In genomic region chr6:118984181-118984901, GRCm38 (mm10) we compare ENCODE assay signal across 7 mouse cellular contexts.
DNase-seq lines count a peak whose midpoint lies in the region; ATAC-seq and TF ChIP-seq lines count a peak whose summit lies in the region.

No protein-coding gene starts in this region.

- H3K9me3 ChIP-seq in hindbrain, postnatal 0 days (ENCODE audit: low read length), result no peaks in the 10 kb centered on the region

- H3K27ac ChIP-seq in hindbrain, postnatal 0 days, result no peak overlapping the region

- TF ChIP-seq CTCF in hindbrain, postnatal 0 days (IDR thresholded peaks at IDR 0.05; ENCODE audit: low read depth), result no peak

- no peak overlapping the region for H3K4me3 ChIP-seq in hindbrain, postnatal 0 days (ENCODE audit: low read length)

- H3K36me3 ChIP-seq in hindbrain, postnatal 0 days (ENCODE audit: insufficient read depth, low read length), result no peaks in the 10 kb centered on the region

- DNase-seq in kidney, postnatal 10 days, result peak; percentile 36
- no peak for DNase-seq in kidney, adult 11 months
- peak; percentile 59 to 61 for DNase-seq in cerebellum, postnatal 14 days
- DNase-seq in hindlimb bud, embryonic 11.5 days (ENCODE audit: extremely low spot score, low read depth, low spot score), result peak; percentile 42
- peak; percentile 11 to 13 for DNase-seq in thymus, adult 18-20 months
- DNase-seq in left cerebral cortex, adult 18-20 months (ENCODE audit: low spot score in 2 of 2), result no peak
- no peak for DNase-seq in hindbrain, postnatal 0 days (ENCODE audit: low spot score)

- ATAC-seq in hindbrain, postnatal 0 days, result no peak

- no peak overlapping the region for H3K4me2 ChIP-seq in hindbrain, postnatal 0 days (ENCODE audit: low read depth, low read length)

- no peaks in the 10 kb centered on the region for H3K4me1 ChIP-seq in hindbrain, postnatal 0 days (ENCODE audit: insufficient read depth, low read length)

- H3K9ac ChIP-seq in hindbrain, postnatal 0 days (replicated peaks; ENCODE audit: low read length), result no peak overlapping the region

- whole genome bisulfite sequencing in hindbrain, postnatal 0 days, result 48% methylated on average over 11 of the region's 11 CpGs

- no peaks in the 10 kb centered on the region for H3K27me3 ChIP-seq in hindbrain, postnatal 0 days (ENCODE audit: insufficient read depth, low read length)

Comparison
In these comparisons a context has a peak if more than half of its experiments do, and no peak if none do; other contexts are left out.
1. DNase-seq: peak in kidney, postnatal 10 days (single experiment), cerebellum, postnatal 14 days (2 of 2), hindlimb bud, embryonic 11.5 days (single experiment) and thymus, adult 18-20 months (2 of 2); none in kidney, adult 11 months (single experiment), left cerebral cortex, adult 18-20 months (0 of 2) and hindbrain, postnatal 0 days (single experiment).